Mouse (Mus musculus) v-Abl transformed pro-B cells (cell line): ENCODE data around the gene Dlg2.
"Not testable (repeated sequence)": the region's sequence is repeated elsewhere in the genome, so short reads cannot be mapped to it uniquely, and the experiment has no call there.

Experiments used
- in situ Hi-C, 2 experiments: fragments of 400-800 bp; cut with MboI; formaldehyde crosslinking; loops; one replicate each; pipeline ENCODE4 v1.15.1; 2025; ENCODE audit not compliant: unreplicated experiment in 2 of 2

Gene Dlg2

DNA sequence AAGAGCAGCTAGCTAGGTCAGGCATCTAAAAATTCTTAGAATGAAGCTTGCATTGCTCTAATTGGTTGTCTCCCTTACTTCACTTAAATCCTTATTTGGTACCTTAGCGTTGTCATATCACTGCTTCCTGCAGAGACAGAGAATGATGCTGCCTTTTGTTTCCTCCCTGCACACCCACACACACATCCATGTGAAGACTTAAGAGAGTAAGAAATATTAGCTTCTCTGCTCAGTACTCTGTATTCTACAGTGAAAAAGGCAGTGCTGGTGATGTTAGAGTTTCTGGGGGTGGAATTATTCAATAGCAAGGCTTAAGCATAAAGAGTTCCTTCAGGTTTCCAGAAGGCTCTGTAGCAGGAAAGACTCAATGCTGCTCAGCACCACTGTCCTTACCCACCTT, 272.2 kb downstream of the Dlg2 start:
- in situ Hi-C loops, result no loop called here

DNA sequence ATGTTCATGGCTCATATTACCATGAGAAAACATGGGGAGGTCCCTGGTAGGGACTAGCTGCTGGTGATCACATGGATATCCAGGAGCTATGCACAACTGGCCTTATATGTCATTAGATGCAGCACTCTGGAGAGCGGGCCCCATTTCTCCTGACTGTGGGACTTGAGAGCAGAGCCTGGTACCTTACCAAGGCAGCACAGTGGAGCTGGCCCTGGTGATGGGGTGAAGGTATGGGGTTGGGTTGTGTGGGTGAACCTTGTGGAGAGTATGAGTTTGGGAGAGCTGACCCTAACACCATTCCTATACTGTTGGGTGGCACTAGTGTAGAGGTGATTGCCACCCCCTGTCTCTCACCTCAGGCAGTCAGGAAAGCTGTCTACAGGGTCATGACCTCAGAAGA, 311.5 kb downstream of the Dlg2 start:
- in situ Hi-C loops, result no loop called here

DNA sequence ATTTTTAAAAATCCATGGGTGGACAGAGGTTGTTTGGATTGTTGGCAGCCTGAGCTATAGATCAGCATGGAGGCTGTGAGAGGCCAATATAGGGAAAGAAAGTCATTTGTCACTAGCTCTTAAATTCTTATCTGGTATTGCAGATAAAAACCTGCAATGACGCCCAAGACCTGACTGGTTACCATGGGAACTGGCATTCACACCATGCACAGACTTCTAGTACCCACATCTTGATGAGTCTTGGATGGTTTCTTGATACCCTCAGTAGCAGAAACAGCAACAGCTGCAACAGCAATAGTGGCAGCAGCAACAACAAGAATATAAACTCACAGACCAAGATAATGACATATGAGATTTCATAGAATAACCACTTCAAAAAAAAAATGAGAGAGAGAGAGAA, 315.1 kb downstream of the Dlg2 start:
- in situ Hi-C loops, result no loop called here

- in situ Hi-C loops, result no loop called here
Observed at GRCm38 (mm10) chr7:90825640-90826039, 349.2 kb downstream of the Dlg2 start.

DNA sequence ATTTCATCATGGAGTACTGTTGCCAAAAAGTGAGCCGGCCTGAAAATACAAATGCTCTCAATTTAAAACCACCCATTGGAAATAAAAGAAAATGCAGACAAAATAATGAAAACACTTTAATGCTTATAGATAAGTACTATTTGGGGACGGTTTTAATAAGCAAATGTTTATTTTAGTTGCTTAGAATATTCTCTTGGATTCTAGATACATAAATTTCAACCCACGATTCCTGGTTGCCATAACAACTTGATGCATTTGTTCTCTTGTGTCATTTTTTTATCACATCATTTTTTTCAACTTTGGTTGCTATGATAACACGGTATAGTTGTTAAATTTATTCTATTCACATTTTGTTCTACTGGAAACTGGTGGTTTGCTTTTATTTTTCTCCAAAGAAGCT, 364.8 kb downstream of the Dlg2 start:
- in situ Hi-C loops, result no loop called here

GRCm38 (mm10) chr7:90843345-90844293, 367.1 kb downstream of the Dlg2 start:
- in situ Hi-C loops, result no loop called here

- in situ Hi-C loops, result not testable (repeated sequence)
Observed at GRCm38 (mm10) chr7:90876796-90877195, 400.3 kb downstream of the Dlg2 start.

DNA sequence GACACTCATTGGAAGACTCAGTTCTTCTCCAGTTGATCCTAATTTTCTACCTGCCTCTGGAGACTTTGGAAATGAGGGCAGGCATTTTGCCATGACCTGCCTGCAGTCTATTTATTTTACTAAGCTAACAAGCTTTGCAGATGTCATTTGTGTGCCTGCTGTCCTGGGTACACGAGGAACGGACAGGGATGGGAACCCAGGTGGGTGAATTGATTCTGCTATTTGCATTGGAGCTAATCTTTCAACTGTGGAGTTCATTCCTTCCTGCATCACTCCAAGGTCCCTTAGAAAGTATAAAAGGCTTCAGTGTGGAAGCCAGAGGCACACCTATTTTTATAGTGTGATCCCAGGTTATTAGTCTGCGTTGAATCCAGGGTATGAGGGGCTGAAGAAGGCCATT, 406.3 kb downstream of the Dlg2 start:
- in situ Hi-C loops, result no loop called here

DNA sequence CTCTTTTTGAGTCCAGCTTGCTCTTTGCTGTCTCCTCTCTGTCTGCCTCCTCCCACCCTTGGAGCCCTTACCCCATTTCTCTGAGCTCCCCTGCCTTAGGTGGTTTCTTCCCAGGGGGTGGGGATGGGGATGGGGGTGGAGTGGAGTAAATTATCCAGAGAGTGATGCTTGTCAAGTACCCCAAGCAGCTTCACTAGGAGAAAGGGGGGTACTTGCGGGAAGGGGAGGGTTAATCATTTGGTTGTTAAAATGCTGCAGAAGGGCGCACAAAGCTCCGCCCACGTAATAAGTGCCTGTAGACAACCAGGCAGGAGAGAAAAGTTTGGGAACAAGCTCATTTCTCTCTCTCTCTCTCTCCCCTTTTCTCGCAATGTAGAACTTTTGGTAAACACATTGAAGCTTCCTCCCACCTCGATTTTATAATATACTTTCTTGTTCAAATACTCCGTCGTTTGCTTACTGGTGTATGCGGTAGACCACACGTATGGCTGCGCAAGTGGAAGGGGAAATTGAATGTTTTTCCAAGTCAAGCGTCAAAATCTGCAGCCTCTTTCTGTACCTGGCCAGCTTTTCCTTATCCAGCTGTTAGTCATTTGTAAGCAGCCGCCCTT, 410.0 kb downstream of the Dlg2 start:
- in situ Hi-C loops, result no loop called here

GRCm38 (mm10) chr7:90887007-90887720, 410.7 kb downstream of the Dlg2 start:
- in situ Hi-C loops, result no loop called here

DNA sequence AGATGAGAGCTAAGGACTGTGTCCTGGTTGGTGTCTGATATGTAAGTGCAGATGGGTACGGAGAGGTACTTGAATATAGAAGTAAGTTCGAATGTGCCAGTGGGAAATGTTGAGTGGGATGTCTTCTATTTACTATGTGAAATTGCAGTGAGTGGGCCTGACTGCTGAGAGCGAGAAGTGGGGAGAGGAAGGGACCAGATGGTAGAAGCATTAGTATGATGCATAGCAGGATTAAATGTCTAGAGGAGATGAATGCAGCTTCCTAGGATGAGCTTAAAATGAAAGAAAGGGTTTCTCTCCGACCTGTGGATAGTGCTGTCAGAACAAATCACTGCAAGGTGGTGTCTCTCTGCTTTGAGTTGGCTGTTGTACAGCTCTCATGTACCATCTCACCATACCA, 451.0 kb downstream of the Dlg2 start:
- in situ Hi-C loops, result no loop called here

- in situ Hi-C loops, result no loop called here
Observed at GRCm38 (mm10) chr7:90940726-90941125, 464.3 kb downstream of the Dlg2 start.

DNA sequence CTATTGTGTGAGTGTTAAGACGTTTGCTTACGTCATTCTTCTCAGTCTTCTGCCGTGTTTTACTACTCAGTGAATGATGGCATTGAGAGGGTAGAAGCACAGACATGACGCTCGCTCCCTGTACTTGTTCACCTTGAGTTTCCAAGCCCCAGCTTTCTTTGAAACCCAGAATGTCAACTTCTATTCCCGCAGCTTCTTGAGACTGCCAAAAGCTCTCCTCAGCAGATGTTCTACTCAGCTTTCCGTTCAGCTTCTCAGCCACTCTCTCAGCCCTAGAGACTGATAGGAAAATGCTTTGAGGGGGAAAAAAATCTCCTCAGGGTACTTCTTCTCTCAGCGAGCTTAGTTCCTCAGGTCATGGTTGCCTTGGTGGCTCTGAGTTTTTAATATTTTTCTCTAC, 470.6 kb downstream of the Dlg2 start:
- in situ Hi-C loops, result no loop called here

DNA sequence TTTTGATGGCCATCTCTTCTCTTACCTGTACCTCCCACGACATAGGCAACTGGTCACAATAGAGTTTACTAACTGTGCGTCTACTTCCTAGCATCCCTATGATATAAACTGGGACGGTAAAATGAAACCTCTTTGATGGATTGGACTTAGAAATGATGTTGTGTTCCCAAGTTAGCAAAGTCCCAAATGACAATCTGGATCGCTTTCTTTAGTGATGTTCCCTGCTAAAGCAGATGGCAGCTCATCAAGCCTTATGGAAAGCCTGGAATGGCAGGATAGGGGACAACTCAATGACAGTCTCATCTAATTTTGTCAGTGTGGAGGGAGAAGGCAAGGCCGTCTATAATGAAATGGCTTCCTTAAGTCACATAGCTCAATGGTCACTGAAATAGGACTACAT, 472.7 kb downstream of the Dlg2 start:
- in situ Hi-C loops, result no loop called here

- in situ Hi-C loops, result no loop called here
Observed at GRCm38 (mm10) chr7:90977241-90977640, 500.8 kb downstream of the Dlg2 start.

DNA sequence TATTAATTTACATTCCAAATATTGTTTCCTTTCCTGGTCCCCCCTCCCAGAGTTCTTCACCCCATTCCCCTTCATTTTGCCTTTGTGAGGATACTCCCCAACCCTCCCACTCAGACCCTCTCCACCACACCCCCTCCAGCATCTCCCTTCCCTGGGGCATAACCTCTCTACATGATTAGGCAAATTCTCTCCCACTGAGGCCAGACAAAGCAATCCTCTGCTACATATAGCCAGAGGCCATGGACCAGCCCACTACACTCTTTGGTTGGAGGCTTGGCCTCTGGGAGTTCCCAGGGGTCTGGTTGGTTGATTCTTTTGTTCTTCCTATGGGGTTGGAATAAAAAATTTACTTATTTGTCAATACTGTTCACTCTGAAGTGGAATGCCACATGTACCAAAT, 505.6 kb downstream of the Dlg2 start:
- in situ Hi-C loops, result no loop called here

GRCm38 (mm10) chr7:91010655-91011054, 534.2 kb downstream of the Dlg2 start:
- in situ Hi-C loops, result no loop called here

DNA sequence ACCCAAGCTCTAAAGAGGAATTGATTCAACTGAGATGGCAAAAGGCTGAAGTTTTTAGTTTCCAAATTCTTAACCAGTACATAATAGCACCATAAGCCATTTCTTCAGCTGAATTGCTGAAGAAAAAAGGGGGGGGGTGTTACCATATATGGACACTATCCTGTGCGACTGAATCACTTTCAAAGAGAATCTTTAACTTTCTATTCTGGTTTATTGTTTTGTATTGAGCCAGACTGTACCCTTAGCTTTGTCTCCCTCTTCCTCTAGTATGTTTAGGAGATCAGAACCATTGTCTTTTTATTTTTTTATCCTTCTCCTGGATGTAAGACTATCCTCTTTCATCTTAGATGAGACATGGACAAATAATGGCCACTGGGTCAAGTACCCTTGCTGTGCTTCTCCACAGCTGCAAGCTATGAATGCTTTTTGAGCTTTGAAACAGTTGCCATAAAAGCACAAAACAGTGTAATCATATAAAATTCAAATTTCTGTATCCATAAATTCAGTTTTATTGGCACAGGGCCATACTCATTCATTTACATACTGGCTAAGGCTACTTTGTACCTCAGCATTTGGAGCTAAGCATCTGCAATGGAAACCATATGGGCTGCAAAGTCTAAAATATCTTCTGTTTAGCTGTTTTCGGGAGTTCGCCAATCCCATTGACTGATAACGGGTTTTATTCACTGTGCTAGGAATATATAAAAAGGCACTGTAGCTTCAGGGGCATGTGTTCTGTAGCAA, 568.7 kb downstream of the Dlg2 start:
- in situ Hi-C loops, result no loop called here

GRCm38 (mm10) chr7:91045742-91046098, 569.2 kb downstream of the Dlg2 start:
- in situ Hi-C loops, result no loop called here

- in situ Hi-C loops, result no loop called here
Observed at GRCm38 (mm10) chr7:91063297-91064040, 587.0 kb downstream of the Dlg2 start.
